Mouse (Mus musculus) cerebellum, postnatal 25 days (tissue): ENCODE results near the gene Mpi.

Experiments used
- DNase-seq, 2 experiments: peaks; one replicate each; pipeline ENCODE4 v3.0.0; 2021; ENCODE audit warnings: mixed read lengths in 2 of 2

Gene Mpi

GRCm38 (mm10) chr9:57522114-57522860 is 30.3 kb downstream of the Mpi start:
- no peak for DNase-seq

GRCm38 (mm10) chr9:57521056-57521911 is 31.3 kb downstream of the Mpi start, which contains the start of gene Cox5a:
TSS of gene Cox5a (plus strand) at chr9:57521274.
- DNase-seq = peak; percentile 98 to 99

- no peak for DNase-seq
These were observed 32.0 kb downstream of the Mpi start for GRCm38 (mm10) chr9:57520375-57521055.

DNA sequence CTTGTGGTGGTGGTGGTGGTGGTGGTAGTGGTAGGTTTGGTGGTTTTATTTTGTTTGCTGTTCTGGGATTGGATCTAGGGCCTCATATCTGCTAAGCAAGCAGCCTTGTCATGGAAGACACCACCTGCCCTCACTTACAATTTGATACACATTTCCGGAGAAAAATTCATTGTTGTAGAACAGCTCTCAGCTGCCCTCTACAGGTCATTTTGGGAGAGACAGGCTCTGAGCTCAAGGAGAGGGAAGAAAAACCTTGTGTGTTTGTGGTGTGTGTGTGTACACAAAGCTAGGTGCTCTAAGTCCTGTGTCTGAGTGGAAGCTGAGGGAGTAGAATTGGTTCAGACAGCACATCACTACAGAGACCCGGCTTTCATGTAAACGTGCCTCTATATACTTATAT is 35.5 kb downstream of the Mpi start:
- DNase-seq = peak; percentile 72 to 84

- no peak for DNase-seq
These were observed 42.0 kb downstream of the Mpi start for GRCm38 (mm10) chr9:57510577-57510976.

DNA sequence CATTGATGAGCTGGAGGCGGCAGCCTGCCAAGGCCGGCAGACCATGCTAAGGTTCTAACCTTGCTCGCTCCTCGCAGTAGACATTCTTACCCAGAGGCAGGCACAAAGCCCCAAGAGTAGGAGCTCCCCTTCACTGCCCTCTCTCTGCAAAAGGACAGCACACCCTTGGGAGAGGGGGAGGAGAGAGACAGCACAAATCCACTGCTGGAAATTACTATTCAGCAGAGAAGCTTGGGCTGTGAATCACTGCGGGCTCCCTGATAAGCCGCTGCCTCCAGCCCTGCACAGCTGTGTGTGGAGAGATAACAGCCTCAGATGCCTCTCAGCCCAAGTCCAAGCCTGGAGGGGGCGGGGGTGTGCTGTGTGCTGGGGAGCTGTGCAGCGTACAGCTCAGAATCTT is 46.9 kb downstream of the Mpi start:
- DNase-seq = no peak

DNA sequence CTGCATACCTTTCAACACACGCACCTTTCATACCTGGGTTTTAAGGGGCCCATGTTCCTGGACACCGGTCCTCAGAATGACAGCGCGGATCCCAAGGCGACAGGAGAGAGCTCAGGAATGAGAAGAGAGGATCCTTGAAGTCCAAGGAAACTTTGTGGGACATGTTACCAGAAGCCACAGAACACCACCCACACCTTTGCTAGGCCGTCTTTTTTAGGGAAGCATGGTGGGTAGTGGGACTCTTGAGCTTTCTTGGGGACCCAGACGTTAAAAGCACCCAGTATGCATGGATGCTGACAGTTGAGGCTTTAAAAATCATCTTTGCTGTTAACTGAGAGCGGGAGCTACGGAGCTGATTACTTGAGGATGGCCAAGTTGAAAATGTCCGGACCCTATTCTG is 47.7 kb downstream of the Mpi start:
- DNase-seq = no peak

GRCm38 (mm10) chr9:57504381-57504700 is 48.2 kb downstream of the Mpi start:
- DNase-seq = peak; percentile 56 to 75

GRCm38 (mm10) chr9:57503622-57504380 is 48.8 kb downstream of the Mpi start, which contains the start of gene Rpp25:
TSS of gene Rpp25 (plus strand) at chr9:57504026.
- peak; percentile 28 to 42 for DNase-seq

DNA sequence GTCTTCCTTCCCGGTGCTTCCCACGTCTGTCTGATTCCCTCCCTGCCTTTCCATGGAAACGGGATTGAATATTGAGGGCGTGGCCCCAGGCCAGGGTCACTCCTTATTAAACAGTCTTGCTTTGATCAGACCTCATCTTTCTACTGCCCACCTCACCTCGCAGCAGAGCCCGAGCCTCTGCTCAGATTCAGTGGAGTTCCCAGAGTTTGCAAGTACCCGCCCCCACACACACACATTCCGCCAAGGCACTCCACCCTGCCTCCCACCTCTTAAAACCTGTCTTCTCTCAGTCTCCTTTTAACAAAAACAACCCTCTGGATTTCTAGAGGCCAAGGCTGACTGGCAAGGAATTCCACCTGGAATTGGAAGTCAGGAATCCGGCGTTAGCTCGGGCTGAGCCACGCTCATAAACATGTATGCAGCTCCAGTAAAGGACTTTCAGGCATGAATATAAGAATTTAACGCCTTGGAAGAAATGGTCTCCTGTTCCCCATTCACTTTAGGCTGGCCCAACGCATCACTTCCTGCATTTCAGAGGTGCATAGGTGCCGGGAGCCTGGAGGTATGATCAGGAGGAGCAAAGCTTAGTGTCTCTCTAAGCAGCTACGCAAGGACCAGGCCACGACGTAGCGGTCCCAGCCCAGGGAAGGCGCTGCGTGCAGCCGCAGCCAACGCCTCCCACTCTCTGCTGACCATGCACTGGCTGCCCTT is 49.5 kb downstream of the Mpi start:
- no peak for DNase-seq

GRCm38 (mm10) chr9:57501861-57502260 is 50.7 kb downstream of the Mpi start:
- DNase-seq = no peak

DNA sequence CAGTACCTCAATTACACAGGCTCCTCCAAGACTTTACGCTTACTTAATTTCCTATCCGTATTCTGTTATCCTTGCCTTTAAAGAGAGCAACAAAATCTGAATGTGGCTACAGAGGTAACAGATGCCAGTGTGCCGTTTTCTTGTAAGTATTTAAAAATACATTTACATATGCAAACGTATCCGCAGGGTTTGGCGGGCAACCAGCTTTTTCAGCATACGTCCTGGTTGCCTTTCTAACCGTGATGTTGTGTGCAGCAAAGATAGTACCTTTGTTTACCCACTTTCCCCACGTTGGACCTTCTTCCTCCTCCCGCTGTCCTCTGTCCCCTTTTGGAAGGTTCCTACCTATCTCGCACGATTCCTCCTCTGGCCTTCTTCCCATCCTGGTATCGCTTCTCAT is 51.1 kb downstream of the Mpi start:
- no peak for DNase-seq

DNA sequence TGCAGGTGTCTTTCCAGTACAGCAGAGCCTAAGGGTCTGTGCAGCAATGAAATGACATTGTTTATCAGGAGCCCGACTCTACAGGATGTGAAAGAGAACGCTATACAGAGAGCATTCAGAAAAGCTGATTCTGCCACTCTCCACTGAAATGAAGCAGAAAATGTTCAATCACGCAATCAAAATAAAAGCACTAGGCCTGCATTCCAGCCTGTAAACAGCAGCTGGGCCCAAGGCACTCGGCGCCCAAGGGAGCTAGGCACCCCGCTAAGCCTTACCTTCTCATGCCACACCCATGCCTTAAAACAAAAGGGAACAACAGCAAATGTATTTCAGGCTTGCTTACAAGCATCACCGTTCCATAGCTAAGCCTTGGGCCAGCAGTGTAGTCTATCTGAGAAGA is 54.0 kb downstream of the Mpi start:
- no peak for DNase-seq

- no peak for DNase-seq
These were observed 55.3 kb downstream of the Mpi start for GRCm38 (mm10) chr9:57497236-57497635.

DNA sequence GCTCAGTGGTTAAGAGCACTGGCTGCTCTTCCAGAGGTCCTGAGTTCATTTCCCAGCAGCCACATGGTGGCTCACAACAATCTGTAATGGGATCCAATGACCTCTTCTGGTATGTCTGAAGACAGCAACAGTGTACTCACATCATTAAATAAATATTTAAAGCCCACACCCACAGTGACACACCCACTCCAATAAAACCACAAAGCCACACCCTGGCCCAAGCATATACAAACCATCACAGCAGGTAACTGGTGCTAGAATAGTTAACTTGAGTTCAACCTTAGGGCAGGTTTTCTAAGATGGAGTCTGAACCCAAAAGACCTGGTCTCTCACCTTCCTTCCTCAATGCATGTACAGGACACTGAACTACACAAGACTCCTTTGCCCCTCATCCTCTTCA is 57.6 kb downstream of the Mpi start:
- no peak for DNase-seq
